ENCODE assay signal across 20 mouse cellular contexts in the genomic region with DNA sequence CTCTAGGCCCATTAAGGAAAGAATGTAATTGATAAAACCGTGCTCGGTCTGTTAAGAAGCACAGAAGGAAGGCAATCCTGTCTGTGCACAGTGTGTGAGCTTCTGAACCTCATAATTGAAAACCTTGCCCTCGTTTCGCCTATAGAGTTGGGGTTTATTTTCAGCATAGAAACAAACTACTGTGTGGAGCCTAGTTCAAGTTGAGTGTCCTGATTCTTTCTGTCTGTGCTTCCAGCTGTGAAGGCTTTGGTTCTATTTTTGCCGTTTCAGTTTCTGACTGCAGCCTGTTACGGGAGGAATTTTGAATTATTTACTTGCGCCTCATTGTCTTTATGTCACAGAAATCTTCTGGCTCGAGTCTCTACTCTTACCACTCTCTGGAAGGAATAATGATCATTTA.
"Had no signal": no experiment of that assay in that cellular context is flagged by ENCODE, and none has a peak within 500 bp of the region (broad histone marks: within the 10 kb centered on the region; RNA-seq: fewer than 3 reads in every experiment).

No protein-coding gene starts in this region.

- H3K27me3 ChIP-seq: kidney, embryonic 15.5 days; liver, embryonic 13.5 days; midbrain, embryonic 13.5 days; neural tube, embryonic 13.5 days had no signal

- DNase-seq: kidney, adult 8-10 months; kidney, postnatal 10 days; kidney, postnatal 36 days; layer of hippocampus, adult 9-11 months; liver, embryonic 13.5 days; lung, adult 2 months; lung, postnatal 14 days; lung, postnatal 4 days; right cerebral cortex, adult 18-20 months; right cerebral cortex, postnatal 14 days; right cerebral cortex, postnatal 4 days; thymus, adult 2 months; thymus, postnatal 14 days; thymus, postnatal 4 days had no signal

- H3K9me3 ChIP-seq: kidney, embryonic 15.5 days; liver, embryonic 13.5 days; midbrain, embryonic 13.5 days; neural tube, embryonic 13.5 days had no signal

- H3K9ac ChIP-seq: kidney, embryonic 15.5 days; liver, embryonic 13.5 days; midbrain, embryonic 13.5 days; neural tube, embryonic 13.5 days had no signal

- ATAC-seq: midbrain, embryonic 13.5 days; midbrain, embryonic 16.5 days had no signal

- H3K27ac ChIP-seq: kidney, embryonic 15.5 days; liver, embryonic 13.5 days; midbrain, embryonic 13.5 days; neural tube, embryonic 13.5 days; stomach, postnatal 0 days had no signal

- H3K4me2 ChIP-seq: kidney, embryonic 15.5 days; liver, embryonic 13.5 days; midbrain, embryonic 13.5 days; neural tube, embryonic 13.5 days had no signal

- H3K4me3 ChIP-seq: kidney, embryonic 15.5 days; liver, embryonic 13.5 days; midbrain, embryonic 13.5 days; myocyte; neural tube, embryonic 13.5 days had no signal

- H3K4me1 ChIP-seq: liver, embryonic 13.5 days had no signal

- H3K36me3 ChIP-seq: kidney, embryonic 15.5 days; liver, embryonic 13.5 days; midbrain, embryonic 13.5 days; neural tube, embryonic 13.5 days had no signal
